Mouse (Mus musculus): ENCODE measurements around the gene Nfkbib. TPM values are rescaled to one million over a fixed set of nuclear protein-coding genes. Genes with fewer than 3 reads are reported as not detected.

Gene Nfkbib
- polyA plus RNA-seq, 1 experiment from 2014 or later, result 62.4 TPM

DNA sequence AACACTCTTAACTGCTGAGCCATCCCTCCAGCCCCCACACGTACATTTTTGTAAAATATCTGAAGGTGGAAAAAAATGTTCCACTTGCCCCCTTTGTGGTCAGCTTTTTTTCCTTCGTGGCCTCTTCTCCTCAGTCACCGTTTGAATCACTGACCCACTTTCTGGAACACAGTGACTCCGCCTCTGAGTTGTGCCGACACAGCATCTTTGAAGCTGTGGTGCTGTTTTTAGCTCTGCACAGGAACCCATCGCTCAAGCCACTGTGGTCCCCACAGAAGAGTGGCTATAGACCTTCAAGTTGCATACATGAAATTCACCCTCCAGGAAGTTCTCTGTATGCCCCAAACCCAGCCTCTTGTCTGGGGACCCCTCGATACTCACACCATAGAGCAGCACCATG is 13.5 kb upstream of the Nfkbib start:
- ATAC-seq (no peak), DNase-seq (ENCODE audit: low spot score) (no peak)
- H3K27me3 ChIP-seq (replicated peaks; ENCODE audit: control insufficient read depth, insufficient read depth, low read length), result no peaks in the 10 kb centered on the region
- no peak overlapping the region for H3K4me3 ChIP-seq (ENCODE audit: low read depth, low read length)
- no peaks in the 10 kb centered on the region for H3K9me3 ChIP-seq (replicated peaks; ENCODE audit: control insufficient read depth, low read length)
- no peak overlapping the region for H3K27ac ChIP-seq (ENCODE audit: low read depth, low read length)
- no peak overlapping the region for H3K4me2 ChIP-seq (ENCODE audit: low read length)
- 83% methylated on average over 7 of the region's 7 CpGs for WGBS
- H3K36me3 ChIP-seq (ENCODE audit: control insufficient read depth, insufficient read depth, low read length), result peaks cover 34% of the 10 kb centered on the region
- H3K9ac ChIP-seq (ENCODE audit: low read length), result no peak overlapping the region
- no peaks in the 10 kb centered on the region; the same call in 1 of the 2 replicates for H3K4me1 ChIP-seq (ENCODE audit: control insufficient read depth, insufficient read depth, low read length)

DNA sequence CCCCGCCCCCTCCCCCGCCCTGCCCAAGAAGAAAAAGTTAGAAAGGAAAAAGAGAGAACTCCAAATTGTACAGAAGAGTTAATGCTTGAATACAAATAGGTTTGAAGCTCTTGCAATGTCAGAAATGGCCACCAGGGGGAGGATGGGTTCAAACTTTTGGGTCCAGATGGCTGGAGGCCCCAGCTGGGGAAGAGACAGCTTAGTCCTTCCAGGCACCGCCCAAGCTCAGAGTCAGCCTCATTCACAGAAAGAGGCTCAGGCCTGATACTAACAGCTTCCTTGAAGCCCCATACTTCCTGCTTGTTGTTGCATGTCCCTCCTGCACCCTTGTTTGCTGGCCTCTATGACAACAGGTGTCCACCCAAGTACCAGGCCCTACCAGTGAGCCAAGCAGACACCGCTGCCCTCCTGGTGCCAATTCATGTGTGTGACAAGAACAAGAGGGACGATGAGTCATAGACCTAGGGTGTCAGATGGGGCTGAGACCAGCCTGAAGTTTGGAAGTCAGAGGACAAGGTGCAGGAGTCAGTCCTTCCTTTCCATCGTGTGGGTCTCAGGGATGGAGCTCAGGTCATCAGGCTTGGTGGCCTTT is 12.9 kb upstream of the Nfkbib start:
- Histone ChIP-seq H3K36me3 (ENCODE audit: control insufficient read depth, insufficient read depth, low read length) (peaks cover 28% of the 10 kb centered on the region), H3K27ac (ENCODE audit: low read depth, low read length) (no peak overlapping the region), H3K27me3 (replicated peaks; ENCODE audit: control insufficient read depth, insufficient read depth, low read length) (no peaks in the 10 kb centered on the region)

DNA sequence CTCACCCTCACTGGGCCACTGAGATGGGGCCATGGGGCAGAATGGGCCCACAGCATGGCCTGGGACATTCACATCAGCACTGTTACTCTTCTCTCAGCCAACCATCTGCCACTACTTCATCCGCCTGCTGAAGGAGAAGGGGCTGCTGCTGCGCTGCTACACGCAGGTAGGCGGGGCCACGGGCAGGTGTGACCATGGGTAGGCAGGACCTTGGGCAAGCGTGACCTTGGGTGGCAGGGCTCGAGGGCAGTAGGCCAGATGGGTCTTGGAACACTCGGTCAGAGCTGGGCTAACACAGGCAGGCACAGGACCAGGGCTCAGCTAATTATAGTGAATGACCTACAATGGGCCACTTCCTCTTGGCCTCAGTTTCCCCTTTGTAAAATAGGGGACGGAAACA is 11.5 kb upstream of the Nfkbib start:
- WGBS, result 88% methylated on average over 9 of the region's 9 CpGs
- DNase-seq (ENCODE audit: low spot score) (no peak), ATAC-seq (no peak)
- no peak overlapping the region for H3K9ac ChIP-seq (ENCODE audit: low read length)
- H3K4me3 ChIP-seq (ENCODE audit: low read depth, low read length), result no peak overlapping the region
- peaks cover 33% of the 10 kb centered on the region for H3K36me3 ChIP-seq (ENCODE audit: control insufficient read depth, insufficient read depth, low read length)
- no peaks in the 10 kb centered on the region; the same call in 1 of the 2 replicates for H3K4me1 ChIP-seq (ENCODE audit: control insufficient read depth, insufficient read depth, low read length)
- H3K27ac ChIP-seq (ENCODE audit: low read depth, low read length), result no peak overlapping the region
- H3K9me3 ChIP-seq (replicated peaks; ENCODE audit: control insufficient read depth, low read length), result no peaks in the 10 kb centered on the region
- H3K27me3 ChIP-seq (replicated peaks; ENCODE audit: control insufficient read depth, insufficient read depth, low read length), result no peaks in the 10 kb centered on the region
- H3K4me2 ChIP-seq (ENCODE audit: low read length), result no peak overlapping the region

More for the DNA sequence above, 12.9 kb upstream of the Nfkbib start:
- H3K4me1 ChIP-seq (ENCODE audit: control insufficient read depth, insufficient read depth, low read length), result no peaks in the 10 kb centered on the region; the same call in 1 of the 2 replicates
- peak; percentile 92 for DNase-seq (ENCODE audit: low spot score)
- ATAC-seq, result peak; percentile 82
- no peak overlapping the region for H3K4me2 ChIP-seq (ENCODE audit: low read length)
- peak overlapping the region; percentile 13; the same call in 1 of the 2 replicates for H3K9ac ChIP-seq (ENCODE audit: low read length)
- no peaks in the 10 kb centered on the region for H3K9me3 ChIP-seq (replicated peaks; ENCODE audit: control insufficient read depth, low read length)
- WGBS, result 44% methylated on average over 6 of the region's 6 CpGs
- no peak overlapping the region for H3K4me3 ChIP-seq (ENCODE audit: low read depth, low read length)

DNA sequence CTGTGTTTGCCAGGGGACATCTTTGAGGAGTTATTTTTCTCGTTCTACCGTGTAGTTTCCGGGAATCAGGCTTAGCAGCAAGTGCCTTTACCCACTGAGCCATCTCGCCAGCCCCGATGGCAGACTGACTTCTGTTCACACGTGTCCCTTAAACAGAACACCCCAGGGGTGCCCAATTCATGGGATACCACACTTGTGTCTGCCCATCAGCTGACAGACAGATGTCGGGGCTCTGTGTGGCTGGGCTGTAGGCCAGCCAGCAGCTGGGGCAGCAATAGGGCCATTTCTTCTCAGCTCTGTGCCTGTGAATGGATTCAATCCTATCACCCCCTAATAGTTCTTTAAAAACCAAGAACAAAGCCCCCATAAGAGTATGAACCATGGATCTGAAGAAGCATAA is 7.8 kb upstream of the Nfkbib start:
- Histone ChIP-seq H3K27me3 (replicated peaks; ENCODE audit: control insufficient read depth, insufficient read depth, low read length) (no peaks in the 10 kb centered on the region), H3K9me3 (replicated peaks; ENCODE audit: control insufficient read depth, low read length) (no peaks in the 10 kb centered on the region), H3K9ac (ENCODE audit: low read length) (no peak overlapping the region), H3K4me1 (ENCODE audit: control insufficient read depth, insufficient read depth, low read length) (no peaks in the 10 kb centered on the region; the same call in 1 of the 2 replicates), H3K4me2 (ENCODE audit: low read length) (no peak overlapping the region), H3K36me3 (ENCODE audit: control insufficient read depth, insufficient read depth, low read length) (peaks cover 21% of the 10 kb centered on the region), H3K27ac (ENCODE audit: low read depth, low read length) (no peak overlapping the region), H3K4me3 (ENCODE audit: low read depth, low read length) (no peak overlapping the region)
- DNase-seq (ENCODE audit: low spot score) (no peak), ATAC-seq (no peak)
- 84% methylated on average over 7 of the region's 7 CpGs for WGBS

DNA sequence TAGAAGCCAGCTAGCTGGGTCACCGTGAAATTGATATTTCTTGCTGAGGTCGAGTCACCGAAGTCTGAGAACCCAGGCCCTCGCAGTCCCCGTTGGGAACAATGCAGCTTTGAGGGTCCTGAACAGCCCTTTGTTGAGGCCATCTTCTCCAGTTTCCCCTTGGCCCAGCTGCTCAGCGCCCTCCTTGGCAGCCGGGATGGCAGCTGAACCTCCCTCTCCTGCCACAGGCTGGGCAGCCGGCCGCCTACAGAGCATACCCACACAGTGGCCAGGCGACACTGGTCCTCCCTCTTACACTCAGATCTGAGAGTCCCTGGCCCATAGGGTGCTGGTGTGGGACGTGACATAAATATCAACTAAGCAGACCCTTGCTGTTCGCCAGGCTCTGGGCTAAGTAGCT is 6.9 kb upstream of the Nfkbib start:
- no peak overlapping the region for H3K9ac ChIP-seq (ENCODE audit: low read length)
- H3K27me3 ChIP-seq (replicated peaks; ENCODE audit: control insufficient read depth, insufficient read depth, low read length), result no peaks in the 10 kb centered on the region
- no peaks in the 10 kb centered on the region for H3K4me1 ChIP-seq (ENCODE audit: control insufficient read depth, insufficient read depth, low read length)
- WGBS, result 81% methylated on average over 12 of the region's 12 CpGs
- H3K27ac ChIP-seq (ENCODE audit: low read depth, low read length), result no peak overlapping the region
- DNase-seq (ENCODE audit: low spot score) (no peak), ATAC-seq (no peak)
- no peaks in the 10 kb centered on the region for H3K9me3 ChIP-seq (replicated peaks; ENCODE audit: control insufficient read depth, low read length)
- peaks cover 21% of the 10 kb centered on the region for H3K36me3 ChIP-seq (ENCODE audit: control insufficient read depth, insufficient read depth, low read length)
- H3K4me2 ChIP-seq (ENCODE audit: low read length), result no peak overlapping the region
- H3K4me3 ChIP-seq (ENCODE audit: low read depth, low read length), result no peak overlapping the region

DNA sequence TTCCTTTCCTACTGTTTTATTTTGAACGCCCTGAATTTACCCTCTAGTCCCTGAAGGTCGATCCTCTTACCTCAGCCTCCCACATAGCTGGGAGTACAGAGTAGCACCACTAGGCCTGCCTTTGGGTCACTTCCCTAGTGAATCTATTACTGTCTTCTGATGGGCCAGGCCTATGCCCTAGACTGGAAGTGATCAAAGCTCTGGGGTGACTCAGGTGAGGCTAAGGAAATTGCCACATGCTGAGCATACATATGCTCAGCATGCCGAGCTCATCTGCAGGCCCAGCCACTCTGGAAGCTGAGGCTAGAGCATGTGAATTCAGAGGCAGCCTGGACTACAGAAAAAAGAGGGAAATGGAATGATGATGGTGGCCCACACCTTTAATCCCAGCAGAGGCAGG is 5.9 kb upstream of the Nfkbib start:
- 77% methylated on average over 3 of the region's 3 CpGs for WGBS
- H3K9ac ChIP-seq (ENCODE audit: low read length), result no peak overlapping the region

DNA sequence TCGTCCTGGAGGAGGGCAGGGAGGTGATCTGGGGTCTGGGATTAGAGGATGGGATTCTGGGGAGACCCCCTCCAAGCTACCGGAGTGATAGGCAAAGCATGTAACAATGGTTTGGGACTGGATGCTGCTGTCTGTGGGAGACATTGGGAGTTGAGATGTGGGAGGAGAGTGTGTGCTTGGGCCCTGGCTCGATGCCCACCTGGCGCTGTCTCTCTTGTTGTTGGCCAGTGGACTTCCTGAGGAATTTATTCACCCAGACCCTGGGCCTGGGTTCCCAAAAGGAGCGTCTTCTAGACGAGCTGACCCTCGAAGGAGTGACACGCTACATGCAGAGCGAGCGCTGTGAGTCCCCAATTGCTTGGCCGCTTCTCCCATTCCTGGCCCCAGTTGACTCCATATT is 4.6 kb upstream of the Nfkbib start:
- H3K27me3 ChIP-seq (replicated peaks; ENCODE audit: control insufficient read depth, insufficient read depth, low read length), result no peaks in the 10 kb centered on the region
- H3K4me2 ChIP-seq (ENCODE audit: low read length), result no peak overlapping the region
- H3K4me3 ChIP-seq (ENCODE audit: low read depth, low read length), result no peak overlapping the region
- DNase-seq (ENCODE audit: low spot score), result no peak
- H3K9me3 ChIP-seq (replicated peaks; ENCODE audit: control insufficient read depth, low read length), result no peaks in the 10 kb centered on the region
- 91% methylated on average over 11 of the region's 11 CpGs for WGBS
- H3K9ac ChIP-seq (ENCODE audit: low read length), result no peak overlapping the region
- no peak overlapping the region for H3K27ac ChIP-seq (ENCODE audit: low read depth, low read length)
- H3K4me1 ChIP-seq (ENCODE audit: control insufficient read depth, insufficient read depth, low read length), result peaks cover 5% of the 10 kb centered on the region
- H3K36me3 ChIP-seq (ENCODE audit: control insufficient read depth, insufficient read depth, low read length), result peaks cover 9% of the 10 kb centered on the region; the same call in 1 of the 2 replicates
- no peak for ATAC-seq

More for the DNA sequence above, 5.9 kb upstream of the Nfkbib start:
- H3K27ac ChIP-seq (ENCODE audit: low read depth, low read length), result no peak overlapping the region
- DNase-seq (ENCODE audit: low spot score) (no peak), ATAC-seq (no peak)
- H3K9me3 ChIP-seq (replicated peaks; ENCODE audit: control insufficient read depth, low read length), result no peaks in the 10 kb centered on the region
- no peaks in the 10 kb centered on the region for H3K4me1 ChIP-seq (ENCODE audit: control insufficient read depth, insufficient read depth, low read length)
- peaks cover 13% of the 10 kb centered on the region; the same call in 1 of the 2 replicates for H3K36me3 ChIP-seq (ENCODE audit: control insufficient read depth, insufficient read depth, low read length)
- no peak overlapping the region for H3K4me2 ChIP-seq (ENCODE audit: low read length)
- no peaks in the 10 kb centered on the region for H3K27me3 ChIP-seq (replicated peaks; ENCODE audit: control insufficient read depth, insufficient read depth, low read length)
- no peak overlapping the region for H3K4me3 ChIP-seq (ENCODE audit: low read depth, low read length)

DNA sequence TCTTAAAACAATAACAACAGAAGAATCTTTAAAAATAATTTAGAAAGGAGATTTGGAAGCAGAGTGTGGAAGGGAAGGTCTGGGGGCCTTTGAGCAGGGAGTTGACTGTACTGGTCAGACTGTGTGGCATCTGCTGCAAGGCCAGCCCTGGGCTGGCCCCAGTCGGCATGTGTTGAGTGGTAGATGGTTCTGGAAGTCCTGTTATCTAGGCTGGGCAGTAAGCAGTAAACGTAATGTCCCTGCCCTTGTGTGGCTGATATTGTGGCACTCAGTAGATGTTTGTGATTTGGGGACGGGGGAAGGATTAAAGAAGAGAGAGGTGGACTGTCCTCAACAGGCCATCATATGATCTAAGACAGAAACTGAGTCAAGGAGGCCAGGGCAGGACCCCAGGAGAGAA is 3.0 kb upstream of the Nfkbib start:
- Histone ChIP-seq H3K4me3 (ENCODE audit: low read depth, low read length) (no peak overlapping the region), H3K4me1 (ENCODE audit: control insufficient read depth, insufficient read depth, low read length) (peaks cover 12% of the 10 kb centered on the region), H3K27me3 (replicated peaks; ENCODE audit: control insufficient read depth, insufficient read depth, low read length) (no peaks in the 10 kb centered on the region), H3K36me3 (ENCODE audit: control insufficient read depth, insufficient read depth, low read length) (peaks cover 7% of the 10 kb centered on the region; the same call in 1 of the 2 replicates), H3K9me3 (replicated peaks; ENCODE audit: control insufficient read depth, low read length) (no peaks in the 10 kb centered on the region), H3K27ac (ENCODE audit: low read depth, low read length) (no peak overlapping the region), H3K4me2 (ENCODE audit: low read length) (no peak overlapping the region), H3K9ac (ENCODE audit: low read length) (no peak overlapping the region)
- whole genome bisulfite sequencing, result 99% methylated on average over 3 of the region's 3 CpGs
- ATAC-seq (no peak), DNase-seq (ENCODE audit: low spot score) (no peak)

DNA sequence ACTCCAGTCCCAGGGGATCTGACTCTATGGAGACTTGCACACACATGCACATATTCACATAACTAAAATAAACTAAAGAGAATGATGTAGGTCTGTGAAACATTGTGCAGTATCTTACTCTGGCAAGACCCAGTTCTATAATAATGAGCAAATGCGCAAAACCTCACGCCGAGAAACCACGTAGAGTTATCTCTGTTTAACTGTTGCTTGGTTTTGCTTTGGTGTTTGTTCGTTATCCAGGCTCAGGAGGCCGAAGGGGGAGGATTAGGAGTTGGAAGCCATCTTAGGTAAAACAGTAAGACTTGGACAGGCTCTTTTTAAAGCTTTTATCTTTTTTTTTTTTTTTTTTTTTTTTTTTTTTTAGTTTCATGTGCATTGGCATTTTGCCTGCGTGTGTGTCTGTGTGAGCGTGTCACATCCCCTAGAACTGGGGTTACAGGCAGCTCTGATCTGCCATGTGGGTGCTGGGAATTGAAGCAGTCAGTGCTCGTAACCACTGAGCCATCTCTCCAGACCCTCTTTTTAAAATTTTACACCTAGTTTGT is 2.2 kb upstream of the Nfkbib start:
- peaks cover 6% of the 10 kb centered on the region; the same call in 1 of the 2 replicates for H3K36me3 ChIP-seq (ENCODE audit: control insufficient read depth, insufficient read depth, low read length)
- DNase-seq (ENCODE audit: low spot score), result no peak
- ATAC-seq, result no peak

More for the DNA sequence above, 2.2 kb upstream of the Nfkbib start:
- Histone ChIP-seq H3K4me2 (ENCODE audit: low read length) (no peak overlapping the region), H3K27ac (ENCODE audit: low read depth, low read length) (no peak overlapping the region), H3K4me1 (ENCODE audit: control insufficient read depth, insufficient read depth, low read length) (peaks cover 14% of the 10 kb centered on the region), H3K27me3 (replicated peaks; ENCODE audit: control insufficient read depth, insufficient read depth, low read length) (no peaks in the 10 kb centered on the region), H3K4me3 (ENCODE audit: low read depth, low read length) (no peak overlapping the region), H3K9me3 (replicated peaks; ENCODE audit: control insufficient read depth, low read length) (no peaks in the 10 kb centered on the region), H3K9ac (ENCODE audit: low read length) (no peak overlapping the region)
- WGBS, result 89% methylated on average over 9 of the region's 9 CpGs

All from forebrain, embryonic 14.5 days (tissue).